Comparison of ENCODE assay signal across 21 mouse cellular contexts in the genomic region with DNA sequence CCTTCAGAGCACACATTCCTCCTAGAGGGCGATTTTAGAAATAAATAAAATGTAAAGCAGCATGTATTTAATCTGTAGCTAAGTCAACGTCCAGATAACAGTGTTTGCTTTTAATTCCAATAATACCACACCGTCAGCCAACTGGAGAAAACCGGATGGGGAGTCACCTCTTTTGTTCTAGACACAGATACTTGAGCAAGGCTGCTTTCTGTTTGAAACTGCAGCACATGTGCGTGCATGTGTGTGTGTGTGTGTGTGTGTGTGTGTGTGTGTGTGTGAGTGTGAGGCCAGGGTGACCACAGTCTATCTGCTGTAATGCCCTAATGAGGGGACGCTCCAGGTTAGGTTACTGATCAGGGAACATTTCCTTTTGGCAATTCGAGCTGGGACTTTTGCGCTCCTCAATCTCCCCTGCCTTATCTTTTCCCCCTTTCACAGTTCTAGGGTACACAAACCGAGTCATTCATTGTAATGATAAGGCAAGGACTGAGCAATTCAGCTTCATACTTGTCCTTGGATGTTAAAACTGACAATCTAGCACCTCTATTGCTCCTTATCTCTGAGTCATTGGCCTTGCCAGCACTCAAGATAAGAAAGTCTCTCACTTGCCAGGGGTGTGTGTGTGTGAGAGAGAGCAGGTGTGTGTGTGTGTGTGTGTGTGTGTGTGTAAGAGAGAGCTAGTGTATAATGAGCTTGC. TPM values are rescaled to one million over a fixed set of nuclear protein-coding genes. Genes with fewer than 3 reads are reported as not detected.
DNase-seq lines count a peak whose midpoint lies in the region; ATAC-seq lines count a peak whose summit lies in the region.
"Had no signal": no experiment of that assay in that cellular context is flagged by ENCODE, and none has a peak within 500 bp of the region (broad histone marks: within the 10 kb centered on the region; RNA-seq: fewer than 3 reads in every experiment).

No protein-coding gene starts in this region.

- WGBS in heart, embryonic 12.5 days: 9% methylated on average over 9 of the region's 9 CpGs
- 28% methylated on average over 9 of the region's 9 CpGs for WGBS in liver, embryonic 12.5 days (ENCODE audit: insufficient replicate concordance)
- 31% methylated on average over 9 of the region's 9 CpGs for WGBS in stomach, embryonic 14.5 days

- H3K4me2 ChIP-seq in heart, embryonic 12.5 days: peak overlapping the region; percentile 39
- no peak overlapping the region for H3K4me2 ChIP-seq in liver, embryonic 12.5 days
- H3K4me2 ChIP-seq in stomach, embryonic 14.5 days (replicated peaks; ENCODE audit: low read depth, low read length): no peak overlapping the region
- H3K4me2 ChIP-seq: limb, embryonic 12.5 days; liver, embryonic 15.5 days; midbrain, embryonic 15.5 days had no signal

- H3K27ac ChIP-seq in heart, embryonic 12.5 days (ENCODE audit: poor library complexity, severe bottlenecking): no peak overlapping the region
- H3K27ac ChIP-seq in liver, embryonic 12.5 days: no peak overlapping the region
- peak overlapping the region; percentile 48; the same call in 1 of the 2 replicates for H3K27ac ChIP-seq in stomach, embryonic 14.5 days (ENCODE audit: low read length)
- H3K27ac ChIP-seq: hindbrain, postnatal 0 days; limb, embryonic 12.5 days; liver, embryonic 15.5 days; midbrain, embryonic 15.5 days had no signal

- 0 out of 2 replicates have a peak, but pooled peaks cover 2% of the 10 kb centered on the region for H3K9me3 ChIP-seq in heart, embryonic 12.5 days (replicated peaks)
- H3K9me3 ChIP-seq in liver, embryonic 12.5 days (replicated peaks): no peaks in the 10 kb centered on the region
- H3K9me3 ChIP-seq in stomach, embryonic 14.5 days (ENCODE audit: control insufficient read depth, low read depth, low read length): no peaks in the 10 kb centered on the region
- H3K9me3 ChIP-seq: limb, embryonic 12.5 days; liver, embryonic 15.5 days; midbrain, embryonic 15.5 days had no signal

- no peak for DNase-seq in heart, adult 9 months (ENCODE audit: low spot score in 2 of 2)
- DNase-seq in liver (no peak), MN1 (ENCODE audit: low spot score) (no peak)
- DNase-seq in heart, postnatal 4 days: peak; percentile 18
- DNase-seq in left cerebral cortex, adult 9 months (ENCODE audit: low spot score in 2 of 2): no peak
- DNase-seq: adrenal gland, postnatal 10 days; cerebellum, adult 11 months; cerebellum, postnatal 14 days; embryo, embryonic 11 days; gastrocnemius, postnatal 10 days; kidney, postnatal 14 days; spleen, adult 18-20 months; thymus, postnatal 25 days had no signal

- ATAC-seq in heart, embryonic 12.5 days (ENCODE audit: insufficient number of reproducible peaks, low FRiP score): no peak
- 0 out of 2 replicates have a peak, but pooled peaks have one; percentile 32 for ATAC-seq in liver, embryonic 12.5 days
- ATAC-seq in stomach, embryonic 14.5 days (ENCODE audit: insufficient number of reproducible peaks, insufficient read depth, low FRiP score, low read depth): peak; percentile 81
- ATAC-seq: hindbrain, postnatal 0 days; midbrain, embryonic 15.5 days had no signal

- H3K27me3 ChIP-seq in heart, embryonic 12.5 days (replicated peaks): peaks cover 71% of the 10 kb centered on the region
- H3K27me3 ChIP-seq in liver, embryonic 12.5 days (replicated peaks): peaks cover 20% of the 10 kb centered on the region
- no peaks in the 10 kb centered on the region for H3K27me3 ChIP-seq in stomach, embryonic 14.5 days (ENCODE audit: control insufficient read depth, insufficient read depth, low read length)
- H3K27me3 ChIP-seq: limb, embryonic 12.5 days; midbrain, embryonic 15.5 days had no signal

- no peaks in the 10 kb centered on the region for H3K36me3 ChIP-seq in heart, embryonic 12.5 days
- H3K36me3 ChIP-seq in liver, embryonic 12.5 days: no peaks in the 10 kb centered on the region
- H3K36me3 ChIP-seq in stomach, embryonic 14.5 days (ENCODE audit: control insufficient read depth, insufficient read depth, low read length): no peaks in the 10 kb centered on the region
- H3K36me3 ChIP-seq: limb, embryonic 12.5 days; liver, embryonic 15.5 days; midbrain, embryonic 15.5 days had no signal

- H3K4me3 ChIP-seq in heart, embryonic 12.5 days: no peak overlapping the region
- no peak overlapping the region for H3K4me3 ChIP-seq in liver, embryonic 12.5 days
- no peak overlapping the region for H3K4me3 ChIP-seq in stomach, embryonic 14.5 days (ENCODE audit: low read depth, low read length)
- H3K4me3 ChIP-seq: limb, embryonic 12.5 days; liver, embryonic 15.5 days; megakaryocyte, embryonic 14.5 days; midbrain, embryonic 15.5 days had no signal

- peaks cover 22% of the 10 kb centered on the region for H3K4me1 ChIP-seq in heart, embryonic 12.5 days (replicated peaks)
- peaks cover 7% of the 10 kb centered on the region; the same call in 1 of the 2 replicates for H3K4me1 ChIP-seq in liver, embryonic 12.5 days
- H3K4me1 ChIP-seq in stomach, embryonic 14.5 days (ENCODE audit: control insufficient read depth, insufficient read depth, low read length): no peaks in the 10 kb centered on the region; the same call in 1 of the 2 replicates
- H3K4me1 ChIP-seq: liver, embryonic 15.5 days had no signal

- H3K9ac ChIP-seq in heart, embryonic 12.5 days: no peak overlapping the region
- no peak overlapping the region for H3K9ac ChIP-seq in liver, embryonic 12.5 days
- H3K9ac ChIP-seq in stomach, embryonic 14.5 days (replicated peaks; ENCODE audit: low read depth, low read length): no peak overlapping the region
- H3K9ac ChIP-seq: limb, embryonic 12.5 days; liver, embryonic 15.5 days; midbrain, embryonic 15.5 days had no signal

RNA-seq across cellular contexts. Expression of a gene that starts 4.4 kb away (rescaled TPM):
- 1.8 and 2.0 TPM in 2 replicates for polyA plus RNA-seq in heart, embryonic 12.5 days (2016; fragmentation: Nextera tagmentation; extraction: Ambion mirVana)
- 1.8 and 1.9 TPM in 2 replicates for polyA plus RNA-seq in liver, embryonic 12.5 days (2016; fragmentation: Nextera tagmentation; extraction: Ambion mirVana)
- total RNA-seq in heart, postnatal 4 days (2021): 1 to 10 TPM; 3.5 to 4.0 TPM
- polyA plus RNA-seq in stomach, embryonic 14.5 days (2014; fragmentation: Nextera tagmentation; extraction: Ambion mirVana): 37.0 and 37.5 TPM in 2 replicates

Comparison
In these comparisons a context has a peak if more than half of its experiments do, and no peak if none do; other contexts are left out.
1. RNA of a gene that starts 4.4 kb away (polyA plus RNA-seq): 37.0 to 37.5 TPM in stomach, embryonic 14.5 days; 1.8 to 1.9 TPM in liver, embryonic 12.5 days and 1.8 to 2.0 TPM in heart, embryonic 12.5 days; every median in the first group is over 10 times any median in the second.